Mouse (Mus musculus): ENCODE measurements around the gene Synrg.

The Synrg gene

GRCm38 (mm10) chr11:84078601-84079000, 114.4 kb downstream of the Synrg start:
- no peak for DNase-seq (ENCODE audit: low spot score)

GRCm38 (mm10) chr11:84079361-84079760, 115.1 kb downstream of the Synrg start:
- no peak for DNase-seq (ENCODE audit: low spot score)

GRCm38 (mm10) chr11:84079887-84080286, 115.7 kb downstream of the Synrg start:
- no peak for DNase-seq (ENCODE audit: low spot score)

GRCm38 (mm10) chr11:84080327-84080726, 116.1 kb downstream of the Synrg start:
- no peak for DNase-seq (ENCODE audit: low spot score)

GRCm38 (mm10) chr11:84081901-84082300, 117.7 kb downstream of the Synrg start:
- no peak for DNase-seq (ENCODE audit: low spot score)

GRCm38 (mm10) chr11:84090572-84090971, 126.3 kb downstream of the Synrg start:
- DNase-seq (ENCODE audit: low spot score), result no peak
